Mouse (Mus musculus) limb, embryonic 14.5 days (tissue): ENCODE data around the gene Nipa1. TPM values are rescaled to one million over a fixed set of nuclear protein-coding genes. Genes with fewer than 3 reads are reported as not detected.

Source experiments
- ATAC-seq: fragments of 200-750 bp; cut with Nextera tagmentation; 2 replicates; pipeline ENCODE4 v1.8.0; 2017; ENCODE audit warnings: low read depth, moderate number of reproducible peaks, moderate TSS enrichment; ENCODE audit not compliant: low FRiP score
- DNase-seq: peaks from one replicate; pipeline ENCODE4 v3.0.0-alpha.2; 2015; ENCODE audit warnings: low spot score
- H3K27ac ChIP-seq: fragments of 300-500 bp; sonication (generic); replicated peaks from 2 replicates; pipeline ENCODE4 v1.5.1; 2014; ENCODE audit warnings: low read depth, mild to moderate bottlenecking, low read length, moderate library complexity, mixed read lengths
- H3K27me3 ChIP-seq: fragments of 300-500 bp; sonication (generic); 2 replicates; pipeline ENCODE4 v1.6.1; 2014; ENCODE audit warnings: low read length, mixed read lengths; ENCODE audit not compliant: control insufficient read depth, insufficient read depth
- H3K36me3 ChIP-seq: fragments of 300-500 bp; sonication (generic); 2 replicates; pipeline ENCODE4 v1.6.1; 2014; ENCODE audit warnings: mild to moderate bottlenecking, low read length, moderate library complexity, mixed read lengths; ENCODE audit not compliant: control insufficient read depth, insufficient read depth
- H3K4me1 ChIP-seq: fragments of 300-500 bp; sonication (generic); 2 replicates; pipeline ENCODE4 v1.6.1; 2014; ENCODE audit warnings: antibody characterized with exemption, low read length, mixed read lengths; ENCODE audit not compliant: control insufficient read depth, insufficient read depth
- H3K4me2 ChIP-seq: fragments of 300-500 bp; sonication (generic); replicated peaks from 2 replicates; pipeline ENCODE4 v1.6.1; 2014; ENCODE audit warnings: low read depth, mild to moderate bottlenecking, low read length, moderate library complexity; ENCODE audit not compliant: severe bottlenecking
- H3K4me3 ChIP-seq: fragments of 300-500 bp; sonication (generic); replicated peaks from 2 replicates; pipeline ENCODE4 v1.5.1; 2014; ENCODE audit warnings: low read length
- H3K9ac ChIP-seq: fragments of 300-500 bp; sonication (generic); 2 replicates; pipeline ENCODE4 v1.6.1; 2014; ENCODE audit warnings: mild to moderate bottlenecking, low read depth, low read length, moderate library complexity; ENCODE audit not compliant: severe bottlenecking
- H3K9me3 ChIP-seq: fragments of 300-500 bp; sonication (generic); 2 replicates; pipeline ENCODE4 v1.6.1; 2016; ENCODE audit warnings: low read length; ENCODE audit not compliant: control insufficient read depth
- POLR2A ChIP-seq: fragments of 200-500 bp; IDR thresholded peaks from 2 replicates; pipeline ENCODE4 v1.8.0; 2012; ENCODE audit warnings: inconsistent platforms, mild to moderate bottlenecking, moderate library complexity, borderline replicate concordance; ENCODE audit not compliant: insufficient read depth, insufficient read length; ENCODE audit errors: extremely low read depth
- WGBS: fragments of 180-500 bp; shearing (Covaris S2); extraction: QIAGEN DNeasy Blood & Tissue Kit; methylation state at CpG from one replicate; pipeline ENCODE4 v1.1.7; 2014; 5-methylcytosine and 5-hydroxymethylcytosine counted together
- polyA plus RNA-seq, 2 experiments: library from polyadenylated mRNA; depleted of rRNA in 1 of 2; stranded (reverse) in 1 of 2; unstranded in 1 of 2; fragments of >200 nt; fragmentation: Nextera tagmentation in 1 of 2; extraction: Ambion mirVana in 1 of 2; gene quantifications; 2 replicates each; pipeline versions ENCODE4 v1.2.1 to v1.2.3; 2012 to 2014

Gene Nipa1
- polyA plus RNA-seq, 2 experiments = 7.1 to 7.3 TPM

GRCm38 (mm10) chr7:56050487-56050911 lies 30.7 kb upstream of the Nipa1 start:
- 0 out of 2 replicates have a peak, but pooled peaks cover 3% of the 10 kb centered on the region for H3K36me3 ChIP-seq
- H3K4me1 ChIP-seq = peaks cover 14% of the 10 kb centered on the region
- H3K4me2 ChIP-seq = peak overlapping the region; percentile 50
- peak overlapping the region; percentile 82 for H3K4me3 ChIP-seq
- no peaks in the 10 kb centered on the region for H3K27me3 ChIP-seq
- DNase-seq (peak; percentile 38), ATAC-seq (peak; percentile 14; the same call in 1 of the 2 replicates)
- no peak for TF ChIP-seq POLR2A
- peak overlapping the region; percentile 83 for H3K27ac ChIP-seq
- peak overlapping the region; percentile 73 for H3K9ac ChIP-seq
- no peaks in the 10 kb centered on the region for H3K9me3 ChIP-seq
- WGBS = under 1% methylated on average over 18 of the region's 18 CpGs

DNA sequence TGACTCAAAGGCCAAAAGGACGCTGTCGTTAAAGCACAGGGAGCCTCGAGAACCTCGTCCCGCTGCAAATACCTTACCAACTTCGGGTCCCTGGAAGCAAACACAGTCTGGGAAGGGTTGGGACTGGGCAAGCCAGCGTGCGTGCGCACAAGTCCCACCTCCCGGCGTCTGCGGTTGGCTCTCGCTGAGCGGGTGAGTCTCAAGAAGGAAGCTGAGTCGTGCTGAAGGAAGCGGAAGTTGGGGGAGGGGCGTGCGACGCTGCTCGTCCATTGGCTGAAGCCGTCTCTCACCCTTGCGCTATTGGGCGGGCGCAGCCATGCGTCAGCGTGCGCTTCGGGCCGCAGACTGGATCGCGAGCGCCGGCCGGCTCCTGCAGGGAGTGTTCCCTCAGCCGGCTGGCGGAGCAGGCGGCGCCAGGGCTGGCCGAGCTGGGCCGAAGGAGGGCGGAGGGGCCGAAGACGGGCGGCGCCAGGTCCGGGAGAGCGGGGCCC lies 30.1 kb upstream of the Nipa1 start, which contains the start of gene Herc2:
Gene Herc2 (plus strand): TSS at position 366 of the 491 bp plus-strand sequence.
- no peaks in the 10 kb centered on the region for H3K27me3 ChIP-seq
- ATAC-seq (peak; percentile 100), DNase-seq (peak; percentile 100)
- H3K36me3 ChIP-seq = 0 out of 2 replicates have a peak, but pooled peaks cover 3% of the 10 kb centered on the region
- peak within 1 kb of the TSS; percentile 50 for H3K4me2 ChIP-seq
- TF ChIP-seq POLR2A = peak; percentile 97
- peaks cover 14% of the 10 kb centered on the region for H3K4me1 ChIP-seq
- H3K4me3 ChIP-seq = peak within 1 kb of the TSS; percentile 82
- peak within 1 kb of the TSS; percentile 73 for H3K9ac ChIP-seq
- peak within 1 kb of the TSS; percentile 83 for H3K27ac ChIP-seq
- no peaks in the 10 kb centered on the region for H3K9me3 ChIP-seq
- WGBS = under 1% methylated on average over 47 of the region's 47 CpGs

GRCm38 (mm10) chr7:56047178-56047577 lies 27.4 kb upstream of the Nipa1 start:
- DNase-seq = no peak
- H3K4me2 ChIP-seq = no peak overlapping the region
- WGBS = 92% methylated on average over 1 of the region's 1 CpGs
- no peak for TF ChIP-seq POLR2A
- no peak overlapping the region for H3K27ac ChIP-seq
- H3K4me3 ChIP-seq = no peak overlapping the region
- H3K27me3 ChIP-seq = no peaks in the 10 kb centered on the region
- H3K9me3 ChIP-seq = no peaks in the 10 kb centered on the region
- no peak for ATAC-seq
- no peak overlapping the region for H3K9ac ChIP-seq
- peaks cover 14% of the 10 kb centered on the region for H3K4me1 ChIP-seq
- no peaks in the 10 kb centered on the region for H3K36me3 ChIP-seq

- no peak for ATAC-seq
Measured at GRCm38 (mm10) chr7:56044267-56044629, 24.5 kb upstream of the Nipa1 start.

DNA sequence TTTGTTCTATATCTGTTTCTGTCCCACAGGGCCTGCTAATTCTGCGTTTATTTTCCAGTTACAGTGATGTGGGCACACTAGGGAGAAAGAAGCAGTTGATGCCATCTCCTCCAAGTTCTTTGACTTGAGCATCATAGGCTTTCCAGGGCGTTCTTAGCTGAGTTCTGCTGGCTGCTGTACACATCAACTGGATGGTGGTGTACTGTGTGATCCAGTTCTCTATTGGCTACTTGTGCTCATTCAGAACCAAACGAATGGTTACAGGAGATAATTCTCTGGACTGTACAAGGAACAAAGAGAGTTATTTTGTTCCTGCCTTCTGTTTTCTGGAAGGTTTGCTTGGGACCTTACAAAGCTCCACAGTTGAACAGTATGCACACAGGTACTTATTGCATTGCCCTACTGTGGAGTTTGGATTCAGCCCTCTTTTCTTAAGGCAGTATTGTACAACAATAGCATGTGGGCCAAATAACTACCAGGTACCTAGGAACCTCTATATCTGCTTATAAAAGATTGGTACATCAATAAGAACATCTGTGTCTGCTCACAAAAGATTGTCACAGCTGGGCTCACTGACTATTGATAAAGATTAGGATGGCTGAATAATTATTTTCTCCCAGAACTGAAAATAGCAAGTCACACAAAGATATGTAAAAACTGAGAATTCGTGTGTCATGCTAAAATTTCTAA lies 24.0 kb upstream of the Nipa1 start:
- Histone ChIP-seq H3K4me1 (no peaks in the 10 kb centered on the region), H3K36me3 (no peaks in the 10 kb centered on the region), H3K4me2 (no peak overlapping the region), H3K27me3 (no peaks in the 10 kb centered on the region), H3K27ac (no peak overlapping the region), H3K4me3 (no peak overlapping the region), H3K9ac (no peak overlapping the region), H3K9me3 (no peaks in the 10 kb centered on the region)
- DNase-seq (no peak), ATAC-seq (no peak)
- 62% methylated on average over 4 of the region's 4 CpGs for WGBS
- no peak for TF ChIP-seq POLR2A

More at GRCm38 (mm10) chr7:56044267-56044629, 24.5 kb upstream of the Nipa1 start:
- peaks cover 3% of the 10 kb centered on the region; the same call in 1 of the 2 replicates for H3K4me1 ChIP-seq
- no peak overlapping the region for H3K27ac ChIP-seq
- no peak overlapping the region for H3K4me3 ChIP-seq
- no peak overlapping the region for H3K9ac ChIP-seq
- WGBS = 81% methylated on average over 3 of the region's 3 CpGs
- no peak for DNase-seq
- no peak for TF ChIP-seq POLR2A
- H3K36me3 ChIP-seq = no peaks in the 10 kb centered on the region
- no peak overlapping the region for H3K4me2 ChIP-seq
- H3K9me3 ChIP-seq = no peaks in the 10 kb centered on the region
- no peaks in the 10 kb centered on the region for H3K27me3 ChIP-seq
